Mouse (Mus musculus) C2C12 (cell line): ENCODE measurements around the gene Polrmt.

Source experiments
- CEBPB ChIP-seq: IDR thresholded peaks from one replicate; pipeline ENCODE4 v1.6.1; 2011; ENCODE audit warnings: low read depth, mild to moderate bottlenecking, control low read depth, moderate library complexity
- CTCF ChIP-seq: IDR thresholded peaks from one replicate; pipeline ENCODE4 v1.5.1; 2011; ENCODE audit not compliant: control insufficient read depth, insufficient read depth, insufficient read length
- MYOG ChIP-seq: IDR thresholded peaks from one replicate; pipeline ENCODE4 v1.6.1; 2011; ENCODE audit not compliant: control insufficient read depth, insufficient read length; ENCODE audit errors: extremely low read depth

DNA sequence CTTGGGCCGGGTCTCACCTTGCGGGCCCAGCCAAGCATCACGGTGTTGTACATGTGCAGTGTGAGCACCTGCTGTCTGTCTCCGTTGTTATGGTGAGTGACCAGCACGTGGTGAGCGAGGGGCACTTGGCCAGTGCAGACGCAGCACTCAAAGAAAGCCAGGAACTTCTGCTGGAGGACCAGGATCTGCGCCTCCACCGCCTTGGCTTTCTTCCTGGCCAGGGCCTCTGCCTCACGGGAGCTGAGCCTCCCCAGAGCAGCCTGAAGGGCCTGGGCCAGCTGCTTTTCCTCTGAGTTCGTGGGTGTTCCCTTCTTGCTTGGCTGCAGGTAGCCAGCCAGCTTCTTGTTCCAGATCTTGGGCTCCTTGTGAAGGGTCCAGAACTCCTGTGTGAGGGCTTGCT is 3.2 kb downstream of the Polrmt start:
- TF ChIP-seq MYOG = no peak
- no peak for TF ChIP-seq CTCF
- no peak for TF ChIP-seq CEBPB
